Mouse (Mus musculus): ENCODE data around the gene Cdh10. TPM values are rescaled to one million over a fixed set of nuclear protein-coding genes. Genes with fewer than 3 reads are reported as not detected.

Cdh10 gene
- polyA plus RNA-seq (2012; rRNA removed), result 0.02 and 0.03 TPM in 2 replicates
- polyA plus RNA-seq (2014; fragmentation: Nextera tagmentation; extraction: Ambion mirVana), result 0.09 TPM in 1 of 2 replicates, not detected in the other

DNA sequence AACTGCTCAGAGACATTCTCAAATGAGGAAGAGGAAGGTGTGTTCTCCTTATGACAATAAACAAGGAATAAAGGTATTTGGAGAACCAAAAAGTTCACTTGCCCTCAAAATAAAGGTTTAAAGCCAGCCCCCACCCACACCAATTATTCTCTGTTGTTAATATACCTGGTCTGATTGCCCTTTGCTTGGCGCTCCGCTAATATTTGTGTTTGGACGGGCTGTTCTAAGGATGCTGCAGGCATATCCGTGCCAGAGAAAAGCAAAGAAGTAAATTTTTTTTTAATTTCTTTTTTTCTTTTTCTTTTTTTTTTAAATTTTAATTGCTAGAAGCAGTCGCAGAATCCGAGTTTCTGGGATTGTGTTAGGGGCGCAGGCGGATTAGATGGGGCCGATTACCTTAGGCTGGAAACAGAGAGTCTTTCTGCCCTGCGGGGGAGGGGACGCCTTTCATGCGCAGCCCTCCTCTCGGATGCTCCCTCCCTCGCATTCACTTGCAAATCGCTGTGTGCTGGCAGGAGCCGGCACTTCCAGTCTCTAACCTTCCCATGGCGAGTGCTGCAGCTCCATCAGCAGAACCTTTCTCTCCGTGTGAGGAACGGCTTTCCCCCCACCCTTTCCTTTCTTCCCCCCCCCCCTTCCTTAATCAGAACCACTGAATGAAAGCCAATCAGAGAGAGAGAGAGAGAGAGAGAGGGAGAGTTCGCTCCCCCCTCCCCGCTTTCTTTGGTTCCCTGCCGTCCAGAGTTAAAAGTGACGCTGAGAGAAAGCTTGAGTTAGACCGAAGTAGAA is at the start of gene Cdh10:
Gene Cdh10, plus strand, starts transcription at position 763 of the 789 bp plus-strand sequence.
- H3K27me3 ChIP-seq (ENCODE audit: control insufficient read depth, insufficient read depth, low read length), result no peaks in the 10 kb centered on the region; the same call in 1 of the 2 replicates
- DNase-seq (ENCODE audit: low read depth in 3 of 3, low spot score in 3 of 3) (no peak), ATAC-seq (ENCODE audit: insufficient read depth) (no peak)
- H3K27ac ChIP-seq, result no peak within 1 kb of the TSS
- H3K4me1 ChIP-seq (replicated peaks; ENCODE audit: control insufficient read depth in 2 of 2, insufficient read depth in 2 of 2, low read length in 1 of 2), result no peaks in the 10 kb centered on the region
- no peaks in the 10 kb centered on the region for H3K36me3 ChIP-seq (replicated peaks; ENCODE audit: control insufficient read depth, insufficient read depth, low read depth)
- H3K9me3 ChIP-seq (ENCODE audit: control insufficient read depth, low read length), result no peaks in the 10 kb centered on the region
- TF ChIP-seq EP300 (IDR thresholded peaks at IDR 0.05; ENCODE audit: low read depth), result no peak
- TF ChIP-seq CTCF (IDR thresholded peaks at IDR 0.05; ENCODE audit: low read depth), result no peak
- no peak within 1 kb of the TSS; a peak in 1 of 4 replicates for H3K4me3 ChIP-seq (ENCODE audit: insufficient read depth in 1 of 2, low read depth in 2 of 2, low read length in 2 of 2)
- WGBS (ENCODE audit: insufficient replicate concordance), result 2% methylated on average over 24 of the region's 24 CpGs
- H3K4me2 ChIP-seq (ENCODE audit: low read depth), result peak within 1 kb of the TSS; percentile 28
- no peak within 1 kb of the TSS for H3K9ac ChIP-seq (replicated peaks)

DNA sequence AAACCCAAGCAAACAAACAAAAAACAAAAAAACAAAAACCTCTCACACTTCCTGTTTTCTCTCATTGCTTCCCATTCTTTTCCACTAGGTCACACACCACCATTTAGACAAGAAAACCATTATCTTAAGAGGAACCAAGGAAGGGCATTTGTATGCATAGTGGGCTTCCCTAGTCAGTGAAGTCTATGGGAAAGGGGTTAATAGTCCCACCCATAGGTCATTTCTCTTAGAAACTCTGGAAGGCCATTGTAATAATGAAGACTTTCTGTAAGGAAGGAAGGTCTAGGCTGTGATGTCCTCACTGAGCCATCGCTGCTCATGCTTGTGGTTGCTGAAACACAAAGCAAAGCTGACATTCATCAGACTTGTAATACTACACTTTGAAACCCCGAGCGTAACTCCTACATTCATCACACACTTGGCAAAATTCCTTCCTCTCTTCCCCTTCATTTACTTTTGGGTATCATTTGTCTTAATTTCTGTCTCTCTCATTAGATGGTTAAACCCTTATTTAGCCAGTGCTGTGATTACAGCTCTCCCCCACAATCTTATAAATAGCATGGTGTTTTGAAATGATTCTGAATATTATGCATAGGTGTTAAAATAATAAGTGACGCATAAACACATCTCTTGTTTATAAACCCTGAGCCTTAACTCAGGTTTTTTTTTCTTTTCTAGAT is 9.5 kb upstream of the Cdh10 start:
- H3K27ac ChIP-seq, result no peak overlapping the region
- H3K4me3 ChIP-seq (ENCODE audit: insufficient read depth in 1 of 2, low read depth in 2 of 2, low read length in 2 of 2), result no peak overlapping the region
- H3K36me3 ChIP-seq (replicated peaks; ENCODE audit: control insufficient read depth, insufficient read depth, low read depth), result no peaks in the 10 kb centered on the region
- no peaks in the 10 kb centered on the region for H3K27me3 ChIP-seq (ENCODE audit: control insufficient read depth, insufficient read depth, low read length)
- WGBS (ENCODE audit: insufficient replicate concordance), result 59% methylated on average over 4 of the region's 4 CpGs
- ATAC-seq (ENCODE audit: insufficient read depth) (no peak), DNase-seq (ENCODE audit: low read depth in 3 of 3, low spot score in 3 of 3) (no peak)
- H3K9me3 ChIP-seq (ENCODE audit: control insufficient read depth, low read length), result no peaks in the 10 kb centered on the region
- H3K4me2 ChIP-seq (ENCODE audit: low read depth), result no peak overlapping the region
- H3K4me1 ChIP-seq (replicated peaks; ENCODE audit: control insufficient read depth in 2 of 2, insufficient read depth in 2 of 2, low read length in 1 of 2), result no peaks in the 10 kb centered on the region
- TF ChIP-seq EP300 (IDR thresholded peaks at IDR 0.05; ENCODE audit: low read depth), result no peak
- TF ChIP-seq CTCF (IDR thresholded peaks at IDR 0.05; ENCODE audit: low read depth), result no peak
- no peak overlapping the region for H3K9ac ChIP-seq (replicated peaks)

DNA sequence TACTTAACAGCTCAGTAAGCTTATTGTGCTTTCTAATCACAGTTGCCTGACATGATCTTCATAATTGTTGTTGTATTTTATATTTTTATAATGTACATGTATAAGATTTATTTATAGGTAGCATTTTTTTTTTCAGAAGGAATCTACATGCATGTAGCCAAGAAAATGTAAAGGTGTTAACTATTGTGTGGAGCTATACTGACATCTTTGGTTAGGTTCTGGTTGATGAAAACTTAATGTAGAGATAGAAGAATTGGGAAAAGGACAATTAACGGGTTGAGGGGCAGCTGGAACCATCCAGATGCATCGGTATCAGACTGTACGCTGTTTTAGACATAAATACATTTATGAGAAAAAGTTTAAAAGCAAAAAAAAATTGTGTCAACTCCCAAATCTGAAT is 1.0 kb upstream of the Cdh10 start:
- 58% methylated on average over 3 of the region's 3 CpGs for WGBS (ENCODE audit: insufficient replicate concordance)
- H3K4me2 ChIP-seq (ENCODE audit: low read depth), result no peak overlapping the region
- ATAC-seq (ENCODE audit: insufficient read depth), result no peak
- no peaks in the 10 kb centered on the region for H3K9me3 ChIP-seq (ENCODE audit: control insufficient read depth, low read length)
- H3K4me1 ChIP-seq (replicated peaks; ENCODE audit: control insufficient read depth in 2 of 2, insufficient read depth in 2 of 2, low read length in 1 of 2), result no peaks in the 10 kb centered on the region
- no peaks in the 10 kb centered on the region; the same call in 1 of the 2 replicates for H3K27me3 ChIP-seq (ENCODE audit: control insufficient read depth, insufficient read depth, low read length)
- no peak overlapping the region for H3K27ac ChIP-seq
- no peak overlapping the region for H3K4me3 ChIP-seq (ENCODE audit: insufficient read depth in 1 of 2, low read depth in 2 of 2, low read length in 2 of 2)
- no peak overlapping the region for H3K9ac ChIP-seq (replicated peaks)
- TF ChIP-seq EP300 (IDR thresholded peaks at IDR 0.05; ENCODE audit: low read depth), result no peak
- TF ChIP-seq CTCF (IDR thresholded peaks at IDR 0.05; ENCODE audit: low read depth), result no peak
- DNase-seq (ENCODE audit: low read depth in 3 of 3, low spot score in 3 of 3), result no peak
- H3K36me3 ChIP-seq (replicated peaks; ENCODE audit: control insufficient read depth, insufficient read depth, low read depth), result no peaks in the 10 kb centered on the region

DNA sequence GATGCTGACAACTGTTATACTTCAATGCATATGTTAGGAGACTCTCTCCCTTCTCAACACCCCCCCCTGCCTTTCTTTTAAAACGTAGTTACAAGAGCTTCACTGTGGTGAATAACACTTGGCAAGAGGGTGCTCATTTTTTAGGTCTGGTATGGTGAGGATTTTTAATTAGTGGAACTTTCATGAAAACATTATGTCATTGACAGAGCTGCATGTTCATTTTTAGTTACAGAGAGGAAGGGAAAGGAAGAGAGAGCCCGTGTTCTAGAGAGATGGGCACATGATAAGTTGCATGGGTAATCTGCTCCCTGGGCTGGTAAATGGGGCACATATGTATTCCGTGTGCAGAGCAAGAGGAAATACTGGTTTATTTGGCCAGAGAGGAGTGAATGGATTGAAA is 1.5 kb downstream of the Cdh10 start:
- 12% methylated on average over 3 of the region's 3 CpGs for WGBS (ENCODE audit: insufficient replicate concordance)
- Histone ChIP-seq H3K4me3 (ENCODE audit: insufficient read depth in 1 of 2, low read depth in 2 of 2, low read length in 2 of 2) (no peak overlapping the region), H3K27ac (no peak overlapping the region), H3K27me3 (ENCODE audit: control insufficient read depth, insufficient read depth, low read length) (no peaks in the 10 kb centered on the region; the same call in 1 of the 2 replicates), H3K9ac (replicated peaks) (no peak overlapping the region), H3K36me3 (replicated peaks; ENCODE audit: control insufficient read depth, insufficient read depth, low read depth) (no peaks in the 10 kb centered on the region), H3K4me2 (ENCODE audit: low read depth) (no peak overlapping the region), H3K4me1 (replicated peaks; ENCODE audit: control insufficient read depth in 2 of 2, insufficient read depth in 2 of 2, low read length in 1 of 2) (no peaks in the 10 kb centered on the region), H3K9me3 (ENCODE audit: control insufficient read depth, low read length) (no peaks in the 10 kb centered on the region)
- ATAC-seq (ENCODE audit: insufficient read depth) (no peak), DNase-seq (ENCODE audit: low read depth in 3 of 3, low spot score in 3 of 3) (no peak)
- TF ChIP-seq EP300 (IDR thresholded peaks at IDR 0.05; ENCODE audit: low read depth) (no peak), CTCF (IDR thresholded peaks at IDR 0.05; ENCODE audit: low read depth) (no peak)

Measured in liver, embryonic 14.5 days (tissue).